Mouse (Mus musculus) right cerebral cortex, postnatal 10 days (tissue): ENCODE results near the gene Cyb5rl.
"Not testable (repeated sequence)": the region's sequence is repeated elsewhere in the genome, so short reads cannot be mapped to it uniquely, and the experiment has no call there.

ENCODE experiments used
- DNase-seq, 2 experiments: peaks; one replicate each; pipeline ENCODE4 v3.0.0; 2021; ENCODE audit warnings: low spot score in 2 of 2

The Cyb5rl gene

DNA sequence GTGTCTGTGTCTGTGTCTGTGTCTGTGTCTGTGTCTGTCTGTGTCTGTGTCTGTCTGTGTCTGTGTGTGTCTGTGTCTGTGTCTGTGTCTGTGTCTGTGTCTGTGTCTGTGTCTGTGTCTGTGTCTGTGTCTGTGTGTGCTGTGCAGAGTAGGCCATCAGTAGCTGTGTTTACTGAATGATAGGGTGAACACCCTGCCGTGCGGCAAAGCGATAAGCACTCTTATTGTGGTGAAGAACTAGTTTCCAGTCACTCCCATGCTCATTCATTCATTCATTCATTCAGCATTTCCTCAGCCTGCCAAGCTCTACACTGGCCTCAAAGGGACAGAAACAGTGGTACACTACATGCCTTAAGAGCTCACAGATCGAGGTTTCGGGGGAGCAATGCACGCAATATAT is 42.4 kb downstream of the Cyb5rl start:
- DNase-seq, result not testable (repeated sequence)

- no peak for DNase-seq
Measured at GRCm38 (mm10) chr4:107114278-107114677, 47.5 kb downstream of the Cyb5rl start.

GRCm38 (mm10) chr4:107117741-107118385 is 51.1 kb downstream of the Cyb5rl start:
- DNase-seq, result no peak

GRCm38 (mm10) chr4:107119056-107119455 is 52.3 kb downstream of the Cyb5rl start:
- DNase-seq, result no peak

- no peak for DNase-seq
Measured at GRCm38 (mm10) chr4:107120676-107121075, 53.9 kb downstream of the Cyb5rl start.

- peak in 1 of 2 experiments; percentile 55 for DNase-seq
Measured at GRCm38 (mm10) chr4:107121165-107121943, 54.6 kb downstream of the Cyb5rl start.

DNA sequence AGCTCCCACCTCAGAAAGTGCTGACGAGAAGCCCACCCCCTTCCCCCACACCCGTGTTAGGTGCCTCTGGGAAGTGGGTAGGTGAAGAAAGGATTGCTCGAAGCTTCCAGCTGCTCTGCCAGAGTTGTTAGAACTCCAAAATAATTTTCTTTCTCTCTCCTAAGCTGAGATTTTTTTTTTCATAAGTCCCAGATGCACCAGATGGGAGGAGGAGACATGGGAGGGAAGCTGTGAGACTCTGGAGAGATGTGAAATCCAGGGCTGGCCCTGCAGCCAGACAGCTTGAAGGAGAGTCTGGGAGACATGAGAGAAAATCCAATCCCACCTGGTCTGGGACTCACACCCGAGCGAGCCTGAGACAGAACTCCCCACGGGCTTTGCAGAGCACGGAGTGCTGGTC is 57.6 kb downstream of the Cyb5rl start:
- DNase-seq, result no peak

- DNase-seq, result no peak
Measured at GRCm38 (mm10) chr4:107125101-107125500, 58.3 kb downstream of the Cyb5rl start.

DNA sequence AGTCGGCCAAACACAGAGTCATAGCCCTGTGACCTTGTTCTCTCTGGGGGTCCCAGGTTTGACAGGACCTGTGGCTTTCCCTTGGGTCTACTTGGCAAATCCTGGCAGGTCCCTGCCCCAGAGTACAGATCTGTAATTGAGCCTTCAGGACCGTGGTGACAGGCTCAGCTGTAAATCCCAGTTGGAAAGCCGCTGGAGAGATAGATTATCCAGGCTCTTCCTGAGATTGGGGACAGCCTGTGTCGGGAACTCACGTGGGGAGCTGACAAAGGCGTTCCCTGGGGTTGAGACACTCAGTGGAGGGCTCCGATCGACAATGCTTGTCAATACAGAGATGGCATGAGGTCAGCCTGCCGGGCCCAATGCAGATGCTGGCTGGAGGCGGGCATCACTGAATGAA is 59.6 kb downstream of the Cyb5rl start:
- DNase-seq, result no peak

DNA sequence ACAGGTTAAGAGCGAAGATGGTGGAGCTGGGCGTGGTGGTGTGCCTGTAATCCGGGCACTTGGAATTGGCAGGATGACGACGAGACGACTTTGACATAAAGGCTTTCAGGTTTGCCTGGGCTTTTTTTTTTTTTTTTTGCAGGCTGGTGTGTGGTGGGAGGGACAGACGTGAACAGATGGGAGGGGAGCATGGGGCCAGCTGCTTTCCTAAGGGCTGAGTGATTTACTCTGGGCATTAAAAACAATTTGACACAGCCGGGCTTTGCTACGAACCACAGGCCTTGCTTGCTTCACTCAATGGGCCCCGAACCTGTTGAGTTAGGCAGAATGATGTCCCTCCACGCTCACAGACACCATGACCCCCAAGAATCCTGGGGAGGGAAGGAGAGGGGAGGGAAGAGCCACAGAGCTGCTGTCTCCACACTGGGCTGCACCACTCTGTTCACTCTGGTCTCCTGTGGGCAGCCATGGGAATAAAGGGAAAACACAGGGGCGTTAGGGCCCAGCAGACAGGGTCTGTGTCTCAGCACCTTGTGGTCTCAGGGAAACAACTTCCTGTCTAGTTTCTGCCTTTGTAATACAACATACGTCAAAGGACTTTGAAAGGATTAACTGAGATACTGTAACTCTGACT is 60.2 kb downstream of the Cyb5rl start:
- DNase-seq, result no peak

DNA sequence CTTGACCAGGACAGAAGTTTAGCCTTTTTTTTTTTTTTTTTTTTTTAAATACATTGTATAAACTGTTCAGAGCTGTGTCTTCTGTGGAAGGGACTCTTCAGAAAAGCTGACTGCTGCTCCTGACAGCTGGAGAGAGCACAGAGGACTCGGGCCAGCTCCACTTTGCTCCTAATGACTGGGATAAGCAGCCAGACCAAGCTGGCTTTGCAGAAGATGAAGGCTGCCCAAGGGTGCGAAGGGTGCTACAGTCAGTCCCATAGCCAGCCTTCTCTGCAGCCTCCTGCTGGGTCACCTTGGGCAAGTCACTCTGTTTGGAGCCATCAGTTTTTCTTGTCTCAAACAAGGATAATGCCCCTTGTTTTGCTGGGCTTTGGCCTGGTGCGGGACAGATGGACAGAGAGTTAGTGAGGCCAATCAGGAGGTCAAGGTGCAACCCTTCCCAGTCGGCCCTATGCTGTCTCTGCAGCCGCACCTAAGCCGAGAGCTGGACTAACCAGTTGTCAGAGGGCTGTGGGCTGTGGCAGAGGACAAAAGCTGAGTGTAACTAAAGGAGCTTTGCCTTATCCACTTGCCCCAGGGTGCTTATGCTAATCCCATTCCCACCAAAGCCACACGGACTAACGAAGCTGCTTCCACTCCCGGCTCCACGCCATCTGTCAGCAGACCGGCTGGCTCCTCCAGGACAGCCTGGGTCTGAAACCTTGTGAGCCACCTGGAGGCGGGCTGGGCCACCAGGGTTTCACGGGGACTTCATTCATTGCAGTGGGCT is 61.3 kb downstream of the Cyb5rl start:
- no peak for DNase-seq

DNA sequence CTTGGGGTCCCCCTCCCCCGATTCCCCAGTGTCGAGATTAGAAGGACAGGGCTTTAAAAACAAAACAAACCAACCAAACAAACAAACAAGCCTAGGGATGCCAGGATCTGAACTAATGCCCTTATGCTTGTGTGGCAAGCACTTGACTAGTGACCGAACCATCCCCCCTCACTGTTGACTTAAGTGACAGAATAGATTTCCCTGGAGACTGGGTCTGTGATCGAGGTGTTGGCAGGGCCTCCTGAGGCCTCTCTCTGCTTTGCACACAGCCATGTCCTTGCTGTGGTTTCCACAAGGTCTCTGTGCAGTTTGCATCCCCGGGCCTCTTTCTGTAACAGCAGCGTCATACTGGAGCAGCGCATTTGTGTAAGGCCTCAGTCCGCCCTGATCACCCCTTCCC is 62.6 kb downstream of the Cyb5rl start:
- DNase-seq, result no peak

GRCm38 (mm10) chr4:107130534-107130933 is 63.7 kb downstream of the Cyb5rl start:
- DNase-seq, result peak in 1 of 2 experiments; percentile 51

- DNase-seq, result no peak
Measured at GRCm38 (mm10) chr4:107134891-107135290, 68.1 kb downstream of the Cyb5rl start.

DNA sequence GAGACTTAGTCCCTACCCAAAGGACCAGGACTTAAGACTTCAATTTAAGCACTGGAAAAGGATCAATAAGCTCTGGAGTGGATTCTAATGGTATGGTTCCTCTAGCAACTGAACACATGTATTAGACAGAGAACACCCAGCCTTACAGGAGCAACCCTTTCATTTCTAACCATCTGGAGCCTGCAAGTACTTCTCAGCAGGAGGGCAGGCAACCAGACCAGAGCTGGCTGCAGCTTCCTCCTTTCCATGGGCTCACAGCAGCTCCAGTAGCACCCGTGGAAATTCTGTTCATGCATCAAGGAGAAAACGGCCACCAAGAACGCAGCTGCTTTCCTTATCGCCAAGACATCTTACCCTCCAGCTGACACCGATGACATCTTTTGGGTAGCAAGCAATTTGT is 68.9 kb downstream of the Cyb5rl start:
- no peak for DNase-seq

- DNase-seq, result no peak
Measured at GRCm38 (mm10) chr4:107136531-107136930, 69.7 kb downstream of the Cyb5rl start.
